Mouse (Mus musculus) bone marrow macrophage, adult 2 months (primary cell): ENCODE measurements around the gene Slc30a7. TPM values are rescaled to one million over a fixed set of nuclear protein-coding genes. Genes with fewer than 3 reads are reported as not detected.

Experiments used
- H3K27ac ChIP-seq: 2 replicates; pipeline ENCODE4 v1.5.1; 2012; ENCODE audit warnings: low read depth, low read length; ENCODE audit not compliant: insufficient read depth
- H3K4me1 ChIP-seq: 2 replicates; pipeline ENCODE4 v1.6.1; 2012; ENCODE audit warnings: low read length; ENCODE audit not compliant: control insufficient read depth, insufficient read depth
- H3K4me3 ChIP-seq: 2 replicates; pipeline ENCODE4 v1.5.1; 2012; ENCODE audit warnings: mild to moderate bottlenecking, low read length, moderate library complexity; ENCODE audit not compliant: insufficient read depth
- CTCF ChIP-seq: IDR thresholded peaks from 2 replicates; pipeline ENCODE4 v1.5.1; 2012; ENCODE audit warnings: low read depth, mild to moderate bottlenecking, low read length, moderate library complexity
- POLR2A ChIP-seq: IDR thresholded peaks from 2 replicates; pipeline ENCODE4 v1.6.1; 2012; ENCODE audit warnings: mild to moderate bottlenecking, low read depth, low read length, borderline replicate concordance
- polyA plus RNA-seq: library from polyadenylated mRNA; stranded (reverse); fragments of >200 nt; gene quantifications from 2 replicates; pipeline ENCODE4 v1.2.4, GENCODE M21; 2012; ENCODE audit not compliant: missing spikeins, insufficient read depth, insufficient read length

The Slc30a7 gene
- polyA plus RNA-seq, 1 experiment = 38.7 TPM

DNA sequence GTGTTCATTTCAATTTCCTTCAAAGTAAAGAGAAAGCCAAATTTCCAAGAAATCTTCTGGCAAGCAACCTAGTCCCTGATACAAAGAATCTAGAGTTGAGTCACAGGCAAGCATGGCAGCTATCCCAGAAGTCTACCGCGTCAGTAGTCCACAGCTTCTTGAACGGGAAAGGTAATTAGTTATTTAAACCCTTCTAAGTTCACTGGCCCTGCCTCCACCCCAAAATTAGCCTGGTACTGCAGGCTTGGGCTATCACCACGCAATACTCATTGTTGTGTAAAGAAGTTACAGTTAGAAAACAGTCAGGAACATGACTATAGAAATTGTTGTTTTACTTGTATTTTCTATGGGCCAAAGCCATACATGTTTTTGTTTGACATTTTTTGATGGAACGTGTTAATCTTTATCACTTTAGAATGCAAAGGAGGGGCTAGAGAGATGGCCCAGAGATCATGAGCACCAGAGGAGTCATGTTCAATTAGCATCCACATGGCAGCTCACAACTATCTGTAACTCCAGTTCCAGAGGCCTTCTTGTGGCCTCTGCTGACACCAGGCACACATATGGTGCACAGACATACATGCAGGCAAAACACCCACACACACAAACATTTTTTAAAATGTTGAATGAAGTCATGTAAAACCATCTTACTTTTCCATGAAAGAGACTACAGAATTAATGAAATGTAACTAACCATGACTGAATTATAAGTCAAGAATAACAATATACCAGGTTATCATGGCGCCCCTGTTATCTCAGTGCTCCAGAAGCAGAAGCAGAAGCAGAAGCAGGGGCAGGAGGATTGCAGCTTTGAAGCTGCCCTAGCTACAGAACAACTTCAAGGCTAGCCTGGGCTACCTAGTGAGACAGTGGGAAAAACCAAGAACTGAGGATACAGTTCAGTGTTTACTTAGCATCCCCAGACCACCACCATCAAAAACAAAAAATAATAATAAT is 57.0 kb downstream of the Slc30a7 start:
- Histone ChIP-seq H3K4me3 (no peak overlapping the region), H3K27ac (no peak overlapping the region), H3K4me1 (no peaks in the 10 kb centered on the region)
- no peak for TF ChIP-seq POLR2A
- TF ChIP-seq CTCF = no peak

DNA sequence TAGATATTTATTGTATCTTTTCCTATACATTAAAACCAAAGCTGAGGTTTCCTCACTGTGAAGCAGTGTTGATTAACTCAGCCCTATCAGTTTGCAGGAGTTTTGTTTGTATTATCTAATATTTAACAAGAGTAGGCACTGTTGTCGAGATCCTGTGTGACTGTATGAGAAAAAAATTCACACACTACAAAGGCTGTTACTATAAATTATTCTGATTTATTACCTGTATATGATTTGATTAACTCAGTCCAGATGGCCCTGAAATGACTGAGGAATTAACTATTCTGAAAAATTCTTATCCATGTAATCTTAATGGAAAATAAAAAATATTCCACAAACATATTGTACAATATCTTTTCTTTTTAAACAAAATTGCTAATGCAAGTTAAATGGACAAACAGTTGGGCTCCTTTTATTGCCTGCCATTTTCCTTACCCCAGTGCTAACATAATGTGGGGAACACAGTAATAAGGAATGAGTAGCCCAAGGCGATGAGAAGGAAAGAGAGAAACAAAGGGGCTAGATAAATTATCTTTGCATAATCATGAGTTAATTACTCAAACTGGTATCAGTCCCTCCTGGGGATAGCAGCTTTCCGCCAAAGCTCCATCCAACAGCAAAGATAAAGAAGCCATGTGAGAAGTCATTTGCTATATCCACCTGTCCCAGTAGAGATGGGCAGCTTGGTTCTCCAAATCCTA is 57.8 kb downstream of the Slc30a7 start:
- Histone ChIP-seq H3K27ac (no peak overlapping the region), H3K4me1 (no peaks in the 10 kb centered on the region), H3K4me3 (no peak overlapping the region)

GRCm38 (mm10) chr3:115946272-115946671 is 60.9 kb downstream of the Slc30a7 start:
- TF ChIP-seq CTCF = no peak
- no peak for TF ChIP-seq POLR2A
- Histone ChIP-seq H3K4me3 (no peak overlapping the region), H3K4me1 (no peaks in the 10 kb centered on the region), H3K27ac (no peak overlapping the region)

More for the DNA sequence above, 57.8 kb downstream of the Slc30a7 start:
- TF ChIP-seq CTCF (no peak), POLR2A (no peak)

- no peaks in the 10 kb centered on the region for H3K4me1 ChIP-seq
- no peak for TF ChIP-seq POLR2A
- no peak for TF ChIP-seq CTCF
These were observed 62.8 kb downstream of the Slc30a7 start for GRCm38 (mm10) chr3:115944376-115944775.

GRCm38 (mm10) chr3:115941464-115941863 is 65.7 kb downstream of the Slc30a7 start:
- H3K4me3 ChIP-seq = no peak overlapping the region
- H3K4me1 ChIP-seq = no peaks in the 10 kb centered on the region
- TF ChIP-seq CTCF = no peak
- no peak for TF ChIP-seq POLR2A
- no peak overlapping the region for H3K27ac ChIP-seq

More at GRCm38 (mm10) chr3:115944376-115944775, 62.8 kb downstream of the Slc30a7 start:
- H3K4me3 ChIP-seq = no peak overlapping the region
- no peak overlapping the region for H3K27ac ChIP-seq

DNA sequence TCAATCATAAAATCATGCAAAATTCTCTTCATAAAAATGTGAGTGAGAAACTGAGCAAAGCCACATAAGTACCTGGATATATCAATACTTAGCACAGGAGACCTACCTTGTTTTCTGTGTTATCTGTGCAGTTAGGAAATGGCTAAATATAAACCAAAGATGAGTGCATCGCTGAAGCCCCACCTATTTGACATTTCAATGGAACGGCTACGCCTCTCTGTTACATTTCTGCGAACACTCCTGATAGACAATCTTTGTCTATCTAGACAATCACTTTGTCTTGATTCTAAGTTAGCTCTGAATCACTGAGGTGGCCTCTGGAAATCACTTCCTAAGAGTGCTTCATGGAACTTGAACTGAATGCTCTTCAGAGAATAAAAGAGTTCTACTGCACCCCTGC is 66.7 kb downstream of the Slc30a7 start:
- Histone ChIP-seq H3K4me3 (no peak overlapping the region), H3K27ac (no peak overlapping the region), H3K4me1 (no peaks in the 10 kb centered on the region)
- TF ChIP-seq CTCF = no peak
- TF ChIP-seq POLR2A = no peak

GRCm38 (mm10) chr3:115937807-115938206 is 69.4 kb downstream of the Slc30a7 start:
- Histone ChIP-seq H3K4me1 (no peaks in the 10 kb centered on the region), H3K27ac (no peak overlapping the region), H3K4me3 (no peak overlapping the region)
- no peak for TF ChIP-seq CTCF

DNA sequence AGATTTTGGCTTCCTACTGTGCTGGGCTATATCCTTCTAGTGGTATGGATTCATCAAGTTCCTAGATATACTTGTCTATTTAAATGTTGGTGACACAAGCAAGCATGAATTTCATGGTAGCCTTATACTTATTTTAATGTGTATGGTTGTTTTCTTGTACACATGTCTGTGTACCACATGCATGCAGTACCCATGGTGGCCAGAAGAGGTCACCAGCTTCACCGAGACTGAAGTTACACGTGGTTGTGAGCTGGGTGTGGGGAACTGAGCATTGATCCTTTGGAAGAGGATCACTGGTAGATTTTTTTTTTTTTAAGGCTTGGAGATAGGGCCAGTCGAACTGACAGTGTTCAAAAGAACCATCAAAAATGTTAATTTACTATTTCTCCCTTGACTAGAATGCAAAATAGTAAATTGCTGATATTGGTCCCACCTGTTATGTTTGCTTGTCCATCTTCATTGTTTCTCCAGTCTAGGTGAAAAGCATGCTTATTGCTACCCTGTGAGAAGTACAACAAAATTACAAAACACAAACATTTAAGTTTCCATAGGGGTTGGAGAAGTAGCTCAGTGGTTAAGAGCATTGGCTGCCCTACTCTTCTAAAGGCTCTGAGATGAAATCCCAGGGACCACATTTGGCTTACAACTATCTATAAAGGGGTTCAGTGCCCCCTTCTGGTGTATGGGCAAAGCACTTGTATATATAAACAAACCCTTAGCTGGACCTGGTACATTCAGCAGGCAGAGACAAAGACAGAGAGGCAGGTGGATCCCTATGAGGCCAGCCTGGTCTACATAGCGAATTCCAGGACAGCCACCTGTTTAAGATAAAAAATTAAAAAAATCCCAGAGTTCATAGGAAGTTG is 70.2 kb downstream of the Slc30a7 start:
- no peak overlapping the region for H3K27ac ChIP-seq
- no peak for TF ChIP-seq POLR2A
- peak; percentile 68 for TF ChIP-seq CTCF
- no peak overlapping the region for H3K4me3 ChIP-seq
- H3K4me1 ChIP-seq = no peaks in the 10 kb centered on the region
